Comparison of ENCODE assay signal across 12 mouse cellular contexts in the genomic region with DNA sequence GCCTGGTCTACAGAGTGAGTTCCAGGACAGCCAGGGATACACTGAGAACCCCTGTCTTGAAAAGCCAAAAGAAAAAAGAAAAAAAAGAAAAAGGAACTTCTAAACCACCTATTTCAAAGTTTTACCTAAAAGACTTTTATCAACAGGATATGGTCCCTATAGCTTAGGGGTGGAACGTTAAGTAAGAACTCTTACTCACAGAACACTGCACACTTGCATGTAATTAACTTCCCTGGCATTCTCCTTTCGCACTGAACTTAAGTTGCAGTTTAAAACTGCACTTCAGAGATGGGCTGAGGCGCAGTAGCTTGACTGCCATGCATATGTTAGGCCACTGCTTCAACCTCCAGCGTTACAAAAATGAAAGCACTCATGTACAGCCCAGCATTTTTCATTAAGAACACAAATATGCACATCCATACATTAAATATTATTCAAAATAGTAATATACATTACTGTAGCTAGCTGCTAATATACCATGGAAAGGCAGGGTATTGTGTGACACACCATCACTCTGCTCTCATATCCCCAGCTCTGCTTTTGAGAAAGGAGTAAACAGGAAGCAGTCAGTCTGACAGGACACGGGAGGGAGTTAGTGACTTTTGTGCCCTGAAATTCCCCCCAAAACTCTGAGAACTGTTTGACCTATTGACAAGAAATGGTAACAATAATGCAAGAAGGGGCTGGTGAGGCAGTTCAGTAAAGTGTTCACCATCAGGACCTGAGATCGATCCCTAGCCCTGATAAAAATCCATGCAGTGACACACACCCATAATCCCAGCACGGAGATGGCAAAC. TPM values are rescaled to one million over a fixed set of nuclear protein-coding genes. Genes with fewer than 3 reads are reported as not detected.
DNase-seq lines count a peak whose midpoint lies in the region; ATAC-seq and TF ChIP-seq lines count a peak whose summit lies in the region.
"Had no signal": no experiment of that assay in that cellular context is flagged by ENCODE, and none has a peak within 500 bp of the region (broad histone marks: within the 10 kb centered on the region; RNA-seq: fewer than 3 reads in every experiment).

No protein-coding gene starts in this region.

- peak; percentile 24 to 27 for DNase-seq in heart, adult 18-20 months
- DNase-seq in lung, adult 2 months = no peak
- DNase-seq in induced T-regulatory cell, adult 2 months (ENCODE audit: low read depth) = peak; percentile 77
- peak; percentile 34 for DNase-seq in thymus, postnatal 0 days (ENCODE audit: low spot score)
- DNase-seq: cerebellum, adult 11 months had no signal

- no peaks in the 10 kb centered on the region for H3K9me3 ChIP-seq in heart, embryonic 12.5 days (replicated peaks)
- H3K9me3 ChIP-seq in lung, embryonic 16.5 days (ENCODE audit: control insufficient read depth, low read length) = no peaks in the 10 kb centered on the region
- no peaks in the 10 kb centered on the region for H3K9me3 ChIP-seq in forebrain, embryonic 13.5 days (replicated peaks)
- H3K9me3 ChIP-seq in kidney, embryonic 16.5 days (ENCODE audit: low read length) = no peaks in the 10 kb centered on the region
- H3K9me3 ChIP-seq: embryonic facial prominence, embryonic 13.5 days; hindbrain, embryonic 12.5 days; limb, embryonic 13.5 days had no signal

- no peak for TF ChIP-seq POLR2A in lung, adult 2 months (IDR thresholded peaks at IDR 0.05; ENCODE audit: borderline replicate concordance, extremely low read depth, low read depth, low read length)

- H3K36me3 ChIP-seq in heart, embryonic 12.5 days = no peaks in the 10 kb centered on the region
- H3K36me3 ChIP-seq in lung, embryonic 16.5 days (ENCODE audit: control insufficient read depth, insufficient read depth, low read length) = no peaks in the 10 kb centered on the region
- no peaks in the 10 kb centered on the region for H3K36me3 ChIP-seq in forebrain, embryonic 13.5 days (ENCODE audit: poor library complexity, severe bottlenecking)
- no peaks in the 10 kb centered on the region for H3K36me3 ChIP-seq in kidney, embryonic 16.5 days (ENCODE audit: insufficient read depth, low read length)
- H3K36me3 ChIP-seq: embryonic facial prominence, embryonic 13.5 days; hindbrain, embryonic 12.5 days; limb, embryonic 13.5 days had no signal

- no peak overlapping the region for H3K4me2 ChIP-seq in heart, embryonic 12.5 days
- no peak overlapping the region for H3K4me2 ChIP-seq in lung, embryonic 16.5 days (ENCODE audit: low read depth, low read length)
- no peak overlapping the region for H3K4me2 ChIP-seq in forebrain, embryonic 13.5 days
- H3K4me2 ChIP-seq in kidney, embryonic 16.5 days (replicated peaks; ENCODE audit: low read depth, low read length) = no peak overlapping the region
- H3K4me2 ChIP-seq: embryonic facial prominence, embryonic 13.5 days; hindbrain, embryonic 12.5 days; limb, embryonic 13.5 days had no signal

- H3K9ac ChIP-seq in heart, embryonic 12.5 days = no peak overlapping the region
- H3K9ac ChIP-seq in lung, embryonic 16.5 days (ENCODE audit: low read length) = no peak overlapping the region
- H3K9ac ChIP-seq in forebrain, embryonic 13.5 days = no peak overlapping the region
- H3K9ac ChIP-seq in kidney, embryonic 16.5 days (replicated peaks; ENCODE audit: low read length) = no peak overlapping the region
- H3K9ac ChIP-seq: embryonic facial prominence, embryonic 13.5 days; hindbrain, embryonic 12.5 days; limb, embryonic 13.5 days had no signal

- no peak for TF ChIP-seq CTCF in lung, adult 2 months (IDR thresholded peaks at IDR 0.05; ENCODE audit: insufficient read depth, low read length)

- H3K27ac ChIP-seq in heart, embryonic 12.5 days (ENCODE audit: poor library complexity, severe bottlenecking) = no peak overlapping the region
- H3K27ac ChIP-seq in lung, embryonic 16.5 days (ENCODE audit: low read length) = peak overlapping the region; percentile 31; the same call in 1 of the 2 replicates
- H3K27ac ChIP-seq in forebrain, embryonic 13.5 days = no peak overlapping the region
- H3K27ac ChIP-seq in kidney, embryonic 16.5 days (ENCODE audit: low read length) = no peak overlapping the region
- H3K27ac ChIP-seq: embryonic facial prominence, embryonic 13.5 days; hindbrain, embryonic 12.5 days; limb, embryonic 13.5 days had no signal

- WGBS in heart, embryonic 12.5 days = 71% methylated on average over 7 of the region's 7 CpGs
- WGBS in lung, embryonic 16.5 days = 62% methylated on average over 7 of the region's 7 CpGs
- WGBS in lung, adult 2 months = 51% methylated on average over 7 of the region's 7 CpGs
- WGBS in forebrain, embryonic 13.5 days = 83% methylated on average over 7 of the region's 7 CpGs
- WGBS in kidney, embryonic 16.5 days = 67% methylated on average over 7 of the region's 7 CpGs

- H3K27me3 ChIP-seq in heart, embryonic 12.5 days (replicated peaks) = no peaks in the 10 kb centered on the region
- H3K27me3 ChIP-seq in lung, embryonic 16.5 days (ENCODE audit: control insufficient read depth, insufficient read depth, low read depth, low read length) = no peaks in the 10 kb centered on the region
- H3K27me3 ChIP-seq in forebrain, embryonic 13.5 days = no peaks in the 10 kb centered on the region
- H3K27me3 ChIP-seq in kidney, embryonic 16.5 days (ENCODE audit: insufficient read depth, low read length) = no peaks in the 10 kb centered on the region
- H3K27me3 ChIP-seq: embryonic facial prominence, embryonic 13.5 days; hindbrain, embryonic 12.5 days; limb, embryonic 13.5 days had no signal

- ATAC-seq in heart, embryonic 12.5 days (ENCODE audit: insufficient number of reproducible peaks, low FRiP score) = no peak
- ATAC-seq in lung, embryonic 16.5 days (ENCODE audit: low read depth) = no peak; the same call in 1 of the 2 replicates
- ATAC-seq in forebrain, embryonic 13.5 days = no peak
- ATAC-seq in kidney, embryonic 16.5 days (ENCODE audit: low FRiP score, low TSS enrichment) = no peak

- H3K4me3 ChIP-seq in heart, embryonic 12.5 days = no peak overlapping the region
- no peak overlapping the region for H3K4me3 ChIP-seq in lung, embryonic 16.5 days (ENCODE audit: low read length)
- no peak overlapping the region for H3K4me3 ChIP-seq in lung, adult 2 months (replicated peaks; ENCODE audit: extremely low read depth, low read depth, low read length)
- no peak overlapping the region for H3K4me3 ChIP-seq in forebrain, embryonic 13.5 days
- H3K4me3 ChIP-seq in kidney, embryonic 16.5 days (ENCODE audit: low read length) = no peak overlapping the region
- H3K4me3 ChIP-seq: embryonic facial prominence, embryonic 13.5 days; hindbrain, embryonic 12.5 days; limb, embryonic 13.5 days had no signal

- H3K4me1 ChIP-seq in heart, embryonic 12.5 days (replicated peaks) = peaks cover 57% of the 10 kb centered on the region
- H3K4me1 ChIP-seq in lung, embryonic 16.5 days (replicated peaks; ENCODE audit: control insufficient read depth, insufficient read depth, low read length) = peaks cover 25% of the 10 kb centered on the region
- H3K4me1 ChIP-seq in lung, adult 2 months (ENCODE audit: control insufficient read depth, insufficient read depth, low read length) = peaks cover 23% of the 10 kb centered on the region
- H3K4me1 ChIP-seq in forebrain, embryonic 13.5 days = peaks cover 37% of the 10 kb centered on the region
- peaks cover 21% of the 10 kb centered on the region for H3K4me1 ChIP-seq in kidney, embryonic 16.5 days (ENCODE audit: insufficient read depth, low read length)

RNA-seq across cellular contexts. Expression of a gene that starts 13.0 kb away (rescaled TPM):
- total RNA-seq in heart, adult 18-20 months (2021) = 10 to 100 TPM; 21.1 to 24.6 TPM
- 68.7 and 68.9 TPM in 2 replicates for polyA plus RNA-seq in heart, embryonic 12.5 days (2016; fragmentation: Nextera tagmentation; extraction: Ambion mirVana)
- polyA plus RNA-seq in lung, embryonic 16.5 days (2015; fragmentation: Nextera tagmentation; extraction: Ambion mirVana) = 64.3 and 69.7 TPM in 2 replicates
- 45.2 and 67.7 TPM in 2 replicates for polyA plus RNA-seq in lung, adult 2 months (2012; rRNA removed)
- 144 and 158 TPM in 2 replicates for polyA plus RNA-seq in thymus, postnatal 0 days (2015; fragmentation: Nextera tagmentation; extraction: Ambion mirVana)
- 204 and 230 TPM in 2 replicates for polyA plus RNA-seq in forebrain, embryonic 13.5 days (2015; fragmentation: Nextera tagmentation; extraction: Ambion mirVana)
- 98.6 and 103 TPM in 2 replicates for polyA plus RNA-seq in kidney, embryonic 16.5 days (2015; fragmentation: Nextera tagmentation; extraction: Ambion mirVana)
